In genomic region chr2:91932737-91933350, GRCm38 (mm10) we compare ENCODE assay signal across 9 mouse cellular contexts. TPM values are rescaled to one million over a fixed set of nuclear protein-coding genes. Genes with fewer than 3 reads are reported as not detected.
DNase-seq lines count a peak whose midpoint lies in the region; ATAC-seq lines count a peak whose summit lies in the region.
"Had no signal": no experiment of that assay in that cellular context is flagged by ENCODE, and none has a peak within 500 bp of the region (broad histone marks: within the 10 kb centered on the region; RNA-seq: fewer than 3 reads in every experiment).

No protein-coding gene starts in this region.

- WGBS in kidney, embryonic 16.5 days = 16% methylated on average over 6 of the region's 6 CpGs
- 10% methylated on average over 6 of the region's 6 CpGs for WGBS in hindbrain, embryonic 11.5 days

- H3K27me3 ChIP-seq in kidney, embryonic 16.5 days (ENCODE audit: insufficient read depth, low read length) = no peaks in the 10 kb centered on the region
- no peaks in the 10 kb centered on the region for H3K27me3 ChIP-seq in hindbrain, embryonic 11.5 days (ENCODE audit: control insufficient read depth, insufficient read depth, low read length)

- H3K27ac ChIP-seq in kidney, embryonic 16.5 days (ENCODE audit: low read length) = peak overlapping the region; percentile 89
- H3K27ac ChIP-seq in hindbrain, embryonic 11.5 days (ENCODE audit: low read depth, low read length) = peak overlapping the region; percentile 96

- H3K9me3 ChIP-seq in kidney, embryonic 16.5 days (ENCODE audit: low read length) = no peaks in the 10 kb centered on the region
- H3K9me3 ChIP-seq in hindbrain, embryonic 11.5 days (ENCODE audit: control insufficient read depth, low read length) = no peaks in the 10 kb centered on the region

- H3K4me2 ChIP-seq in kidney, embryonic 16.5 days (replicated peaks; ENCODE audit: low read depth, low read length) = peak overlapping the region; percentile 77; the same call in 1 of the 2 replicates
- H3K4me2 ChIP-seq in hindbrain, embryonic 11.5 days (replicated peaks; ENCODE audit: low read depth, low read length) = no peak overlapping the region

- peaks cover 26% of the 10 kb centered on the region for H3K36me3 ChIP-seq in kidney, embryonic 16.5 days (ENCODE audit: insufficient read depth, low read length)
- H3K36me3 ChIP-seq in hindbrain, embryonic 11.5 days (ENCODE audit: control insufficient read depth, insufficient read depth, low read length) = 0 out of 2 replicates have a peak, but pooled peaks cover 3% of the 10 kb centered on the region

- 0 out of 2 replicates have a peak, but pooled peaks have one; percentile 7 for ATAC-seq in kidney, embryonic 16.5 days (ENCODE audit: low FRiP score, low TSS enrichment)
- no peak for ATAC-seq in hindbrain, embryonic 11.5 days (ENCODE audit: low FRiP score)

- H3K4me3 ChIP-seq in kidney, embryonic 16.5 days (ENCODE audit: low read length) = no peak overlapping the region
- H3K4me3 ChIP-seq in hindbrain, embryonic 11.5 days (ENCODE audit: low read depth, low read length) = no peak overlapping the region

- peaks cover 40% of the 10 kb centered on the region for H3K4me1 ChIP-seq in kidney, embryonic 16.5 days (ENCODE audit: insufficient read depth, low read length)
- peaks cover 10% of the 10 kb centered on the region; the same call in 1 of the 2 replicates for H3K4me1 ChIP-seq in hindbrain, embryonic 11.5 days (replicated peaks; ENCODE audit: control insufficient read depth, insufficient read depth, low read length)

- DNase-seq in kidney, postnatal 10 days = no peak
- DNase-seq in cerebellum, adult 9-10 months = peak; percentile 78
- DNase-seq in hindbrain, embryonic 11.5 days (ENCODE audit: low spot score) = peak; percentile 40
- DNase-seq in neural tube, embryonic 10.5 days (ENCODE audit: extremely low spot score, low spot score) = peak; percentile 53
- no peak for DNase-seq in MN1 (ENCODE audit: low spot score)
- DNase-seq in thymus, postnatal 36 days = no peak
- no peak for DNase-seq in layer of hippocampus, postnatal 36 days
- DNase-seq: gastrocnemius, postnatal 36 days had no signal

- H3K9ac ChIP-seq in kidney, embryonic 16.5 days (replicated peaks; ENCODE audit: low read length) = 0 out of 2 replicates have a peak overlapping the region, but pooled peaks have one; percentile 31
- peak overlapping the region; percentile 99; the same call in 1 of the 2 replicates for H3K9ac ChIP-seq in hindbrain, embryonic 11.5 days (ENCODE audit: low read depth, low read length)

RNA-seq across cellular contexts. Expression of gene Mdk, which starts 0.7 kb away (rescaled TPM):
- polyA plus RNA-seq in kidney, embryonic 16.5 days (2015; fragmentation: Nextera tagmentation; extraction: Ambion mirVana) = 1,159 and 1,184 TPM in 2 replicates
- 960 and 984 TPM in 2 replicates for polyA plus RNA-seq in hindbrain, embryonic 11.5 days (2014; fragmentation: Nextera tagmentation; extraction: Ambion mirVana)
- 10 to 100 TPM; 25.4 to 29.4 TPM for total RNA-seq in layer of hippocampus, postnatal 36 days (2021)

RNA-seq across cellular contexts. Expression of gene Chrm4, which starts 5.8 kb away (rescaled TPM):
- polyA plus RNA-seq in kidney, embryonic 16.5 days (2015; fragmentation: Nextera tagmentation; extraction: Ambion mirVana) = 0.11 and 0.19 TPM in 2 replicates
- polyA plus RNA-seq in hindbrain, embryonic 11.5 days (2014; fragmentation: Nextera tagmentation; extraction: Ambion mirVana) = 0.20 and 0.42 TPM in 2 replicates
- total RNA-seq in layer of hippocampus, postnatal 36 days (2021) = 10 to 100 TPM; 25.7 to 28.6 TPM
- total RNA-seq: gastrocnemius, postnatal 36 days had no signal

RNA-seq across cellular contexts. Expression of gene Gm9821, which starts 12.7 kb away (rescaled TPM):
- polyA plus RNA-seq in kidney, embryonic 16.5 days (2015; fragmentation: Nextera tagmentation; extraction: Ambion mirVana) = 0.27 and 0.71 TPM in 2 replicates
- 0.27 and 0.37 TPM in 2 replicates for polyA plus RNA-seq in hindbrain, embryonic 11.5 days (2014; fragmentation: Nextera tagmentation; extraction: Ambion mirVana)
- not detected for total RNA-seq in layer of hippocampus, postnatal 36 days (2021)
- total RNA-seq: gastrocnemius, postnatal 36 days had no signal

RNA-seq across cellular contexts. Expression of gene Dgkz, which starts 42.8 kb away (rescaled TPM):
- polyA plus RNA-seq in kidney, embryonic 16.5 days (2015; fragmentation: Nextera tagmentation; extraction: Ambion mirVana) = 52.0 and 52.1 TPM in 2 replicates
- 24.1 and 28.9 TPM in 2 replicates for polyA plus RNA-seq in hindbrain, embryonic 11.5 days (2014; fragmentation: Nextera tagmentation; extraction: Ambion mirVana)
- 100 to 1,000 TPM; 500 to 531 TPM for total RNA-seq in layer of hippocampus, postnatal 36 days (2021)

Comparison
In these comparisons a context has a peak if more than half of its experiments do, and no peak if none do; other contexts are left out.
1. DNase-seq: peak in cerebellum, adult 9-10 months (single experiment), hindbrain, embryonic 11.5 days (single experiment) and neural tube, embryonic 10.5 days (single experiment); none in kidney, postnatal 10 days (single experiment), MN1 (single experiment), thymus, postnatal 36 days (0 of 2) and layer of hippocampus, postnatal 36 days (0 of 2).